Mouse (Mus musculus) forebrain, embryonic 14.5 days (tissue): ENCODE measurements around the gene Pnkd. TPM values are rescaled to one million over a fixed set of nuclear protein-coding genes. Genes with fewer than 3 reads are reported as not detected.

Experiments
- ATAC-seq: fragments of 200-750 bp; cut with Nextera tagmentation; 2 replicates; pipeline ENCODE4 v1.8.0; 2017; ENCODE audit warnings: mild to moderate bottlenecking, moderate library complexity
- DNase-seq: peaks from one replicate; pipeline ENCODE4 v3.0.0-alpha.2; 2015; ENCODE audit warnings: low spot score
- H3K27ac ChIP-seq: fragments of 300-500 bp; sonication (generic); 2 replicates; pipeline ENCODE4 v1.5.1; 2014; ENCODE audit warnings: low read depth, mild to moderate bottlenecking, control low read depth, low read length, moderate library complexity
- H3K27me3 ChIP-seq: fragments of 300-500 bp; sonication (generic); replicated peaks from 2 replicates; pipeline ENCODE4 v1.6.1; 2014; ENCODE audit warnings: low read length, control low read depth, mixed read lengths; ENCODE audit not compliant: control insufficient read depth, insufficient read depth
- H3K36me3 ChIP-seq: fragments of 300-500 bp; sonication (generic); 2 replicates; pipeline ENCODE4 v1.6.1; 2014; ENCODE audit warnings: low read length, control low read depth; ENCODE audit not compliant: control insufficient read depth, insufficient read depth
- H3K4me1 ChIP-seq: fragments of 300-500 bp; sonication (generic); 2 replicates; pipeline ENCODE4 v1.6.1; 2014; ENCODE audit warnings: antibody characterized with exemption, low read length, control low read depth; ENCODE audit not compliant: control insufficient read depth, insufficient read depth
- H3K4me2 ChIP-seq: fragments of 300-500 bp; sonication (generic); 2 replicates; pipeline ENCODE4 v1.6.1; 2014; ENCODE audit warnings: mild to moderate bottlenecking, control low read depth, low read length
- H3K4me3 ChIP-seq: fragments of 300-500 bp; sonication (generic); 2 replicates; pipeline ENCODE4 v1.5.1; 2014; ENCODE audit warnings: low read depth, low read length, control low read depth
- H3K9ac ChIP-seq: fragments of 300-500 bp; sonication (generic); 2 replicates; pipeline ENCODE4 v1.6.1; 2014; ENCODE audit warnings: mild to moderate bottlenecking, low read length, control low read depth, moderate library complexity
- H3K9me3 ChIP-seq: fragments of 300-500 bp; sonication (generic); replicated peaks from 2 replicates; pipeline ENCODE4 v1.6.1; 2016; ENCODE audit warnings: low read length, control low read depth, mixed read lengths; ENCODE audit not compliant: control insufficient read depth
- WGBS: fragments of 180-500 bp; shearing (Covaris S2); extraction: QIAGEN DNeasy Blood & Tissue Kit; methylation state at CpG from one replicate; pipeline ENCODE4 v1.1.7; 2014; 5-methylcytosine and 5-hydroxymethylcytosine counted together
- microRNA counts: library from miRNA; unstranded; fragments of <30 nt; microRNA quantifications from one replicate; lab custom pipeline; 2016
- microRNA-seq: library from miRNA; unstranded; fragments of <30 nt; microRNA quantifications from one replicate; pipeline ENCODE4, GENCODE M21; 2016
- polyA plus RNA-seq: library from polyadenylated mRNA; unstranded; fragments of >200 nt; fragmentation: Nextera tagmentation; extraction: Ambion mirVana; gene quantifications from 2 replicates; pipeline ENCODE4 v1.2.1, GENCODE M21; 2014

Pnkd gene
- polyA plus RNA-seq, 1 experiment from 2014 or later: 114 TPM

- H3K4me1 ChIP-seq: no peaks in the 10 kb centered on the region
- no peaks in the 10 kb centered on the region for H3K36me3 ChIP-seq
- no peak overlapping the region for H3K27ac ChIP-seq
- no peak overlapping the region for H3K9ac ChIP-seq
- H3K27me3 ChIP-seq: no peaks in the 10 kb centered on the region
- WGBS: 58% methylated on average over 16 of the region's 16 CpGs
- no peaks in the 10 kb centered on the region for H3K9me3 ChIP-seq
- ATAC-seq: no peak
- no peak overlapping the region for H3K4me3 ChIP-seq
- no peak for DNase-seq
- no peak overlapping the region for H3K4me2 ChIP-seq
Observed at GRCm38 (mm10) chr1:74401015-74401702, 116.4 kb downstream of the Pnkd start.

MicroRNA genes within 50 kb of the gene (microRNA counts, 519-probe panel; counts per million panel counts)
- microRNA mmu-miR-26b (lab: Ali Mortazavi, UCI): 4,231 counts per million, percentile 50 among the panel's probes with 10 or more counts

Small RNAs within 50 kb of the gene (microRNA-seq; reads per million reads assigned to microRNA genes)
- 14,484 reads per million, percentile 97 among the genes with 10 or more reads in this experiment for gene Mir26b

Other genes with a start within 250 kb of the Pnkd start
- 7.7 and 9.4 TPM in 2 replicates for gene Tns1, start 160.5 kb upstream of the Pnkd start, polyA plus RNA-seq
- gene Rufy4, start 159.4 kb upstream of the Pnkd start, polyA plus RNA-seq: 0.24 and 0.27 TPM in 2 replicates
- gene Cxcr2, start 130.9 kb upstream of the Pnkd start, polyA plus RNA-seq: 0.06 and 0.08 TPM in 2 replicates
- not detected in 2 replicates for gene Cxcr1, start 90.3 kb upstream of the Pnkd start, polyA plus RNA-seq
- gene Arpc2, start 48.8 kb upstream of the Pnkd start, polyA plus RNA-seq: 341 and 351 TPM in 2 replicates
- 0.17 TPM in 1 of 2 replicates, not detected in the other for gene Gpbar1, start 6.4 kb upstream of the Pnkd start, polyA plus RNA-seq
- 226 and 231 TPM in 2 replicates for gene Aamp, start 192 bp upstream of the Pnkd start, polyA plus RNA-seq
- 3.7 and 4.9 TPM in 2 replicates for gene Tmbim1, start 20.7 kb downstream of the Pnkd start, polyA plus RNA-seq
- gene Catip, start 77.2 kb downstream of the Pnkd start, polyA plus RNA-seq: 0.50 and 0.93 TPM in 2 replicates
- 1.9 and 2.4 TPM in 2 replicates for gene Slc11a1, start 90.3 kb downstream of the Pnkd start, polyA plus RNA-seq
- 19.9 and 22.3 TPM in 2 replicates for gene Ctdsp1, start 106.6 kb downstream of the Pnkd start, polyA plus RNA-seq
- gene Vil1, start 124.4 kb downstream of the Pnkd start, polyA plus RNA-seq: 0.14 and 0.33 TPM in 2 replicates
- gene Cnot9, start 221.1 kb downstream of the Pnkd start, polyA plus RNA-seq: 63.2 and 66.1 TPM in 2 replicates